Mouse (Mus musculus) T-helper 1 cell (primary cell): ENCODE data around the gene Tas2r110.

Source experiments
- in situ Hi-C: fragments of 300-600 bp; cut with MboI, MseI; formaldehyde crosslinking; loops from one replicate; pipeline ENCODE4 v1.15.1; 2025; ENCODE audit warnings: high pct_unique_total_duplicates

Tas2r110 gene

GRCm38 (mm10) chr6:132867708-132868107 lies at the start of gene Tas2r110:
Tas2r110 (plus strand) TSS chr6:132868008.
- in situ Hi-C loops: no loop called here

- in situ Hi-C loops: no loop called here
Measured at GRCm38 (mm10) chr6:132846842-132847241, 21.0 kb upstream of the Tas2r110 start, which contains the start of gene Tas2r123. Tas2r123 (plus strand) TSS chr6:132847142.

- in situ Hi-C loops: no loop called here
Measured at GRCm38 (mm10) chr6:132855138-132855537, 12.7 kb upstream of the Tas2r110 start, which contains the start of gene Tas2r116. Tas2r116 (plus strand) TSS chr6:132855438.

- in situ Hi-C loops: no loop called here
Measured at GRCm38 (mm10) chr6:132892711-132893110, 24.9 kb downstream of the Tas2r110 start, which contains the start of gene Tas2r113. Tas2r113 (plus strand) TSS chr6:132893011.

- in situ Hi-C loops: no loop called here
Measured at GRCm38 (mm10) chr6:132909351-132909750, 41.5 kb downstream of the Tas2r110 start, which contains the start of gene Tas2r125. Tas2r125 (plus strand) TSS chr6:132909651.
